25 mouse cellular contexts compared by ENCODE assay signal in the genomic region with DNA sequence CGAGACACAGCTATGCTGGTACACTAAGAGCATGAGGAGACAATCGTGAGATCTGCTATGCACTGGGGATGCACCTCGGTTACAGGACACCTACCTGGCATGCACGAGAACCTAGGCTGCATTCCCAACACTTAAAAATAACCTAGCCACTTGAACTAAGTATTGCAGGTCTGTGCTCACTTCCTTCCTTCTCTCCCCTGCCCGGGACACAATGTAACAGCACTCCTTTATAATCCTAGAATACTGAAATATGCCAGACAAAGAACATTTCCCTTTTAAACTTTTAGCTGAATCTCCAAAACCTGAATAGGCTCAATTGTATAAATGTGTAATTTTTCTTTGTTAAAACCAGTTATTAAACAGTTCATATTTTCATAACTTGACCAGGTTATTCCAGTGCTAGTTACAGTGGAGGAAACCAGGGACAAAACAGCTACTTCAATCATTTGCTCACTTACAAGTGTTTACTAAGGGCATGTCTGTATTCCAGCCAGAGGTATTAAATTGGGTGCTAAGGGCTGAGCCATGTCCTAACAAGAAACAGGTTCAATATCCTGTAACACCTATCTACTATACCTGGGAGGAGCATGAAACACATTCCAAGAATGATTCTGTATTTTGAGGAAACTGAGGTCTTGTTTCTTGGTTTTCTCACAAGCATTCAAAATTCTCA. TPM values are rescaled to one million over a fixed set of nuclear protein-coding genes. Genes with fewer than 3 reads are reported as not detected.
"Had no signal": no experiment of that assay in that cellular context is flagged by ENCODE, and none has a peak within 500 bp of the region (broad histone marks: within the 10 kb centered on the region; RNA-seq: fewer than 3 reads in every experiment).

No protein-coding gene starts in this region.

- H3K27ac ChIP-seq: liver, embryonic 13.5 days; liver, embryonic 15.5 days; midbrain, embryonic 13.5 days; midbrain, embryonic 15.5 days; neural tube, embryonic 12.5 days; stomach, embryonic 15.5 days; stomach, postnatal 0 days had no signal

- ATAC-seq: liver, postnatal 0 days; midbrain, embryonic 13.5 days; midbrain, embryonic 15.5 days had no signal

- H3K9ac ChIP-seq: liver, embryonic 13.5 days; liver, embryonic 15.5 days; liver, postnatal 0 days; lung, embryonic 14.5 days; midbrain, embryonic 13.5 days; midbrain, embryonic 15.5 days; neural tube, embryonic 12.5 days; stomach, embryonic 15.5 days had no signal

- H3K9me3 ChIP-seq: liver, embryonic 13.5 days; liver, embryonic 15.5 days; megakaryocyte, embryonic 14.5 days; midbrain, embryonic 13.5 days; midbrain, embryonic 15.5 days; neural tube, embryonic 12.5 days; stomach, embryonic 15.5 days had no signal

- H3K27me3 ChIP-seq: liver, embryonic 13.5 days; liver, embryonic 15.5 days; megakaryocyte, embryonic 14.5 days; midbrain, embryonic 13.5 days; midbrain, embryonic 15.5 days; neural tube, embryonic 12.5 days; stomach, embryonic 15.5 days had no signal

- H3K4me2 ChIP-seq: liver, embryonic 13.5 days; liver, embryonic 15.5 days; lung, embryonic 14.5 days; midbrain, embryonic 11.5 days; midbrain, embryonic 13.5 days; midbrain, embryonic 15.5 days; neural tube, embryonic 12.5 days; stomach, embryonic 15.5 days had no signal

- DNase-seq: liver, embryonic 13.5 days; liver, postnatal 0 days; lung, embryonic 14.5 days; right cerebral cortex, postnatal 14 days; thymus, adult 2 months; thymus, postnatal 25 days; thymus, postnatal 4 days had no signal

- H3K4me3 ChIP-seq: liver, embryonic 13.5 days; liver, embryonic 15.5 days; megakaryocyte, embryonic 14.5 days; midbrain, embryonic 13.5 days; midbrain, embryonic 15.5 days; neural tube, embryonic 12.5 days; stomach, embryonic 15.5 days had no signal

- H3K4me1 ChIP-seq: neural tube, embryonic 12.5 days; stomach, embryonic 15.5 days had no signal

RNA-seq across cellular contexts. Expression of gene Saa2, which starts 37.7 kb away (rescaled TPM):
- total RNA-seq: megakaryocyte progenitor cell, adult 5-6 weeks; midbrain, postnatal 0 days; monocyte, adult 5-6 weeks; neutrophil, adult 5-6 weeks had no signal
- polyA plus RNA-seq: liver, embryonic 13.5 days; liver, embryonic 15.5 days; lung, embryonic 14.5 days; lung, embryonic 16.5 days; macrophage; midbrain, embryonic 11.5 days; midbrain, embryonic 13.5 days; midbrain, embryonic 15.5 days; midbrain, postnatal 0 days; neural tube, embryonic 12.5 days; neural tube, embryonic 14.5 days; spleen, adult 2 months; stomach, embryonic 15.5 days; testis, adult 2 months; urinary bladder, adult 2 months had no signal

RNA-seq across cellular contexts. Expression of gene Saa1, which starts 46.5 kb away (rescaled TPM):
- total RNA-seq: megakaryocyte progenitor cell, adult 5-6 weeks; midbrain, postnatal 0 days; monocyte, adult 5-6 weeks; neutrophil, adult 5-6 weeks had no signal
- polyA plus RNA-seq: liver, embryonic 15.5 days; lung, embryonic 14.5 days; macrophage; midbrain, embryonic 11.5 days; midbrain, embryonic 13.5 days; neural tube, embryonic 14.5 days; spleen, adult 2 months; urinary bladder, adult 2 months had no signal
